Mouse (Mus musculus) ES-Bruce4 (cell line): ENCODE results near the gene Gm20521. TPM values are rescaled to one million over a fixed set of nuclear protein-coding genes. Genes with fewer than 3 reads are reported as not detected.
A peak's percentile ranks its signal among the peaks of the same experiment; 100 is the strongest.

Experiments used
- H3K27ac ChIP-seq: 2 replicates; pipeline ENCODE4 v1.5.1; 2012; ENCODE audit warnings: low read length, inconsistent platforms; ENCODE audit not compliant: insufficient read depth
- H3K27me3 ChIP-seq: 2 replicates; pipeline ENCODE4 v1.6.1; 2012; ENCODE audit warnings: mild to moderate bottlenecking, low read length, inconsistent platforms; ENCODE audit not compliant: control insufficient read depth, poor library complexity, insufficient read depth, severe bottlenecking
- H3K36me3 ChIP-seq: 2 replicates; pipeline ENCODE4 v1.6.1; 2012; ENCODE audit warnings: inconsistent platforms, mild to moderate bottlenecking, low read length, moderate library complexity; ENCODE audit not compliant: control insufficient read depth, poor library complexity, insufficient read depth, severe bottlenecking
- H3K4me1 ChIP-seq: one replicate; pipeline ENCODE4 v1.8.1; 2011; ENCODE audit warnings: low read length; ENCODE audit not compliant: control insufficient read depth, insufficient read depth
- H3K4me3 ChIP-seq: 2 replicates; pipeline ENCODE4 v1.5.1; 2011; ENCODE audit warnings: low read depth, mild to moderate bottlenecking, low read length
- H3K9ac ChIP-seq: 2 replicates; pipeline ENCODE4 v1.6.1; 2012; ENCODE audit warnings: low read depth, mild to moderate bottlenecking, inconsistent platforms; ENCODE audit not compliant: poor library complexity, severe bottlenecking
- H3K9me3 ChIP-seq: replicated peaks from 2 replicates; pipeline ENCODE4 v1.6.1; 2012; ENCODE audit warnings: mild to moderate bottlenecking, low read length, inconsistent platforms; ENCODE audit not compliant: control insufficient read depth, poor library complexity, insufficient read depth, severe bottlenecking
- CTCF ChIP-seq: IDR thresholded peaks from one replicate; pipeline ENCODE4 v1.8.1; 2011; ENCODE audit warnings: low read depth, low read length
- EP300 ChIP-seq: IDR thresholded peaks from 2 replicates; pipeline ENCODE4 v1.6.1; 2011; ENCODE audit warnings: low read depth, low read length; ENCODE audit not compliant: insufficient read depth
- POLR2A ChIP-seq: IDR thresholded peaks from one replicate; pipeline ENCODE4 v1.8.1; 2011; ENCODE audit warnings: low read length; ENCODE audit not compliant: insufficient read depth
- polyA plus RNA-seq: library from polyadenylated mRNA; stranded (reverse); fragments of >200 nt; gene quantifications from 2 replicates; pipeline ENCODE4 v1.2.4, GENCODE M21; 2011; ENCODE audit warnings: low read depth; ENCODE audit not compliant: missing spikeins, insufficient read depth, insufficient read length

Gm20521 gene
- polyA plus RNA-seq = not detected in 2 replicates

- Histone ChIP-seq H3K9me3 (no peaks in the 10 kb centered on the region), H3K4me1 (no peaks in the 10 kb centered on the region), H3K27ac (peak within 1 kb of the TSS; percentile 29), H3K9ac (peak within 1 kb of the TSS; percentile 81), H3K27me3 (no peaks in the 10 kb centered on the region), H3K4me3 (peak within 1 kb of the TSS; percentile 86), H3K36me3 (no peaks in the 10 kb centered on the region)
- TF ChIP-seq POLR2A (peak; percentile 53), EP300 (0 out of 2 replicates have a peak, but pooled peaks have one; percentile 53), CTCF (no peak)
Measured at GRCm38 (mm10) chr14:54883154-54884021, at the start of gene Gm20521, which contains the start of gene Bcl2l2. Gene Gm20521, plus strand, starts transcription at chr14:54883441. Gene Bcl2l2, plus strand, starts transcription at chr14:54883377.

GRCm38 (mm10) chr14:54843461-54843860 is 39.8 kb upstream of the Gm20521 start:
- TF ChIP-seq EP300 (no peak), POLR2A (no peak), CTCF (no peak)
- Histone ChIP-seq H3K9ac (no peak overlapping the region), H3K36me3 (no peaks in the 10 kb centered on the region), H3K27me3 (no peaks in the 10 kb centered on the region), H3K4me3 (no peak overlapping the region), H3K4me1 (no peaks in the 10 kb centered on the region), H3K9me3 (no peaks in the 10 kb centered on the region), H3K27ac (no peak overlapping the region)

GRCm38 (mm10) chr14:54855726-54856125 is 27.5 kb upstream of the Gm20521 start:
- TF ChIP-seq POLR2A (no peak), EP300 (no peak)

GRCm38 (mm10) chr14:54856703-54857102 is 26.5 kb upstream of the Gm20521 start:
- H3K9ac ChIP-seq = no peak overlapping the region
- H3K9me3 ChIP-seq = no peaks in the 10 kb centered on the region
- H3K27ac ChIP-seq = no peak overlapping the region
- H3K27me3 ChIP-seq = no peaks in the 10 kb centered on the region
- no peak for TF ChIP-seq EP300
- no peak for TF ChIP-seq POLR2A
- TF ChIP-seq CTCF = no peak
- H3K4me1 ChIP-seq = no peaks in the 10 kb centered on the region
- no peaks in the 10 kb centered on the region for H3K36me3 ChIP-seq
- no peak overlapping the region for H3K4me3 ChIP-seq

More at GRCm38 (mm10) chr14:54855726-54856125, 27.5 kb upstream of the Gm20521 start:
- Histone ChIP-seq H3K36me3 (no peaks in the 10 kb centered on the region), H3K9me3 (no peaks in the 10 kb centered on the region), H3K4me3 (no peak overlapping the region), H3K4me1 (no peaks in the 10 kb centered on the region), H3K9ac (no peak overlapping the region), H3K27ac (no peak overlapping the region), H3K27me3 (no peaks in the 10 kb centered on the region)

- no peaks in the 10 kb centered on the region for H3K4me1 ChIP-seq
- H3K27ac ChIP-seq = no peak overlapping the region
- H3K36me3 ChIP-seq = no peaks in the 10 kb centered on the region
- no peak overlapping the region for H3K4me3 ChIP-seq
- TF ChIP-seq CTCF (no peak), EP300 (no peak), POLR2A (no peak)
- no peak overlapping the region for H3K9ac ChIP-seq
- no peaks in the 10 kb centered on the region for H3K27me3 ChIP-seq
- H3K9me3 ChIP-seq = no peaks in the 10 kb centered on the region
Measured at GRCm38 (mm10) chr14:54857891-54858290, 25.4 kb upstream of the Gm20521 start.

- Histone ChIP-seq H3K27ac (no peak overlapping the region), H3K9ac (no peak overlapping the region), H3K9me3 (no peaks in the 10 kb centered on the region), H3K36me3 (no peaks in the 10 kb centered on the region), H3K27me3 (no peaks in the 10 kb centered on the region), H3K4me1 (no peaks in the 10 kb centered on the region), H3K4me3 (no peak overlapping the region)
- TF ChIP-seq EP300 = no peak
- peak; percentile 71 for TF ChIP-seq CTCF
Measured at GRCm38 (mm10) chr14:54860511-54860910, 22.7 kb upstream of the Gm20521 start.
